11 mouse cellular contexts compared by ENCODE assay signal in genomic region chr6:126772326-126772725, GRCm38 (mm10). TPM values are rescaled to one million over a fixed set of nuclear protein-coding genes. Genes with fewer than 3 reads are reported as not detected.
DNase-seq lines count a peak whose midpoint lies in the region; ATAC-seq lines count a peak whose summit lies in the region.
"Had no signal": no experiment of that assay in that cellular context is flagged by ENCODE, and none has a peak within 500 bp of the region (broad histone marks: within the 10 kb centered on the region; RNA-seq: fewer than 3 reads in every experiment).

No protein-coding gene starts in this region.

- WGBS in hindbrain, embryonic 16.5 days: 77% methylated on average over 4 of the region's 4 CpGs
- WGBS in hindbrain, embryonic 12.5 days: 77% methylated on average over 4 of the region's 4 CpGs
- WGBS in liver, embryonic 12.5 days (ENCODE audit: insufficient replicate concordance): 54% methylated on average over 4 of the region's 4 CpGs
- WGBS in liver, embryonic 11.5 days: 64% methylated on average over 4 of the region's 4 CpGs

- no peaks in the 10 kb centered on the region for H3K9me3 ChIP-seq in hindbrain, embryonic 16.5 days (ENCODE audit: control insufficient read depth, low read length)
- no peaks in the 10 kb centered on the region for H3K9me3 ChIP-seq in hindbrain, embryonic 12.5 days (replicated peaks)
- H3K9me3 ChIP-seq in liver, embryonic 12.5 days (replicated peaks): no peaks in the 10 kb centered on the region
- no peaks in the 10 kb centered on the region for H3K9me3 ChIP-seq in liver, embryonic 11.5 days (ENCODE audit: control insufficient read depth, low read length)
- H3K9me3 ChIP-seq: heart, embryonic 15.5 days; megakaryocyte, embryonic 14.5 days had no signal

- H3K27ac ChIP-seq in hindbrain, embryonic 16.5 days (ENCODE audit: low read depth, low read length): no peak overlapping the region
- H3K27ac ChIP-seq in hindbrain, embryonic 12.5 days: no peak overlapping the region
- H3K27ac ChIP-seq in liver, embryonic 12.5 days: no peak overlapping the region
- no peak overlapping the region for H3K27ac ChIP-seq in liver, embryonic 11.5 days (ENCODE audit: low read depth, low read length)
- H3K27ac ChIP-seq: heart, embryonic 15.5 days had no signal

- peak; percentile 37 for DNase-seq in adipocyte (ENCODE audit: low spot score)
- DNase-seq in cerebellum, adult 9-11 months: peak; percentile 39
- peak; percentile 66 to 84 for DNase-seq in layer of hippocampus, postnatal 14 days (ENCODE audit: low spot score in 2 of 2)
- no peak for DNase-seq in retina, embryonic 14.5 days (ENCODE audit: low spot score)
- DNase-seq in liver, embryonic 11.5 days (ENCODE audit: low spot score): no peak

- ATAC-seq in hindbrain, embryonic 16.5 days: peak; percentile 46; the same call in 1 of the 2 replicates
- no peak for ATAC-seq in hindbrain, embryonic 12.5 days (ENCODE audit: low FRiP score)
- ATAC-seq in liver, embryonic 12.5 days: no peak
- no peak for ATAC-seq in liver, embryonic 11.5 days (replicated peaks; ENCODE audit: low FRiP score)

- peaks cover 16% of the 10 kb centered on the region for H3K4me1 ChIP-seq in hindbrain, embryonic 16.5 days (ENCODE audit: control insufficient read depth, insufficient read depth, low read depth, low read length)
- H3K4me1 ChIP-seq in hindbrain, embryonic 12.5 days: peaks cover 25% of the 10 kb centered on the region
- H3K4me1 ChIP-seq in liver, embryonic 12.5 days: no peaks in the 10 kb centered on the region
- no peaks in the 10 kb centered on the region for H3K4me1 ChIP-seq in liver, embryonic 11.5 days (replicated peaks; ENCODE audit: control insufficient read depth, insufficient read depth, low read length)

- no peaks in the 10 kb centered on the region for H3K36me3 ChIP-seq in hindbrain, embryonic 16.5 days (ENCODE audit: control insufficient read depth, insufficient read depth, low read length)
- H3K36me3 ChIP-seq in hindbrain, embryonic 12.5 days: no peaks in the 10 kb centered on the region
- H3K36me3 ChIP-seq in liver, embryonic 12.5 days: no peaks in the 10 kb centered on the region
- no peaks in the 10 kb centered on the region for H3K36me3 ChIP-seq in liver, embryonic 11.5 days (ENCODE audit: control insufficient read depth, insufficient read depth, low read length)
- H3K36me3 ChIP-seq: G1E; heart, embryonic 15.5 days had no signal

- no peak overlapping the region for H3K9ac ChIP-seq in hindbrain, embryonic 16.5 days (ENCODE audit: low read depth, low read length)
- no peak overlapping the region for H3K9ac ChIP-seq in hindbrain, embryonic 12.5 days
- H3K9ac ChIP-seq in liver, embryonic 12.5 days: no peak overlapping the region
- no peak overlapping the region for H3K9ac ChIP-seq in liver, embryonic 11.5 days (ENCODE audit: low read depth, low read length)
- H3K9ac ChIP-seq: heart, embryonic 15.5 days had no signal

- H3K4me3 ChIP-seq in hindbrain, embryonic 16.5 days (ENCODE audit: low read length): no peak overlapping the region
- no peak overlapping the region for H3K4me3 ChIP-seq in hindbrain, embryonic 12.5 days
- H3K4me3 ChIP-seq in liver, embryonic 12.5 days: no peak overlapping the region
- H3K4me3 ChIP-seq in liver, embryonic 11.5 days (ENCODE audit: low read depth, low read length): no peak overlapping the region
- H3K4me3 ChIP-seq: heart, embryonic 15.5 days; megakaryocyte, embryonic 14.5 days had no signal

- no peaks in the 10 kb centered on the region for H3K27me3 ChIP-seq in hindbrain, embryonic 16.5 days (replicated peaks; ENCODE audit: control insufficient read depth, insufficient read depth, low read length)
- H3K27me3 ChIP-seq in hindbrain, embryonic 12.5 days: no peaks in the 10 kb centered on the region; the same call in 1 of the 2 replicates
- H3K27me3 ChIP-seq in liver, embryonic 12.5 days (replicated peaks): no peaks in the 10 kb centered on the region
- H3K27me3 ChIP-seq in liver, embryonic 11.5 days (replicated peaks; ENCODE audit: control insufficient read depth, insufficient read depth, low read length): 0 out of 2 replicates have a peak, but pooled peaks cover 3% of the 10 kb centered on the region

- H3K4me2 ChIP-seq in hindbrain, embryonic 16.5 days (ENCODE audit: low read length): no peak overlapping the region
- H3K4me2 ChIP-seq in hindbrain, embryonic 12.5 days (replicated peaks): no peak overlapping the region
- H3K4me2 ChIP-seq in liver, embryonic 12.5 days: no peak overlapping the region
- H3K4me2 ChIP-seq in liver, embryonic 11.5 days: no peak overlapping the region
- H3K4me2 ChIP-seq: heart, embryonic 15.5 days had no signal

RNA-seq across cellular contexts. Expression of gene Kcna6, which starts 31.9 kb away (rescaled TPM):
- polyA plus RNA-seq in hindbrain, embryonic 16.5 days (2015; fragmentation: Nextera tagmentation; extraction: Ambion mirVana): 25.5 and 29.9 TPM in 2 replicates
- 12.5 and 13.5 TPM in 2 replicates for polyA plus RNA-seq in hindbrain, embryonic 12.5 days (2016; fragmentation: Nextera tagmentation; extraction: Ambion mirVana)
- total RNA-seq in layer of hippocampus, postnatal 14 days (2021): 10 to 100 TPM; 47.9 to 48.4 TPM
- polyA plus RNA-seq in liver, embryonic 12.5 days (2016; fragmentation: Nextera tagmentation; extraction: Ambion mirVana): 0.45 and 0.50 TPM in 2 replicates
- polyA plus RNA-seq in liver, embryonic 11.5 days (2014; fragmentation: Nextera tagmentation; extraction: Ambion mirVana): 1.2 and 1.4 TPM in 2 replicates
- polyA plus RNA-seq: G1E had no signal

Comparison
In these comparisons a context has a peak if more than half of its experiments do, and no peak if none do; other contexts are left out.
1. DNase-seq: peak in adipocyte (single experiment), cerebellum, adult 9-11 months (single experiment) and layer of hippocampus, postnatal 14 days (2 of 2); none in retina, embryonic 14.5 days (single experiment) and liver, embryonic 11.5 days (single experiment).